Mouse (Mus musculus) layer of hippocampus, postnatal 10 days (tissue): Measurements from ENCODE around the gene Pip5k1c. TPM values are rescaled to one million over a fixed set of nuclear protein-coding genes. Genes with fewer than 3 reads are reported as not detected.

Experiments
- DNase-seq, 2 experiments: peaks; one replicate each; pipeline ENCODE4 v3.0.0; 2021; ENCODE audit warnings: low spot score in 2 of 2
- microRNA-seq, 2 experiments: library from miRNA; unstranded; fragments of <30 nt; microRNA quantifications; one replicate each; pipeline ENCODE4 v1.2.0; 2021
- total RNA-seq, 2 experiments: library from RNA; stranded (reverse); gene quantifications; 2 replicates each; pipeline ENCODE4 v1.2.3; 2021

Gene Pip5k1c
- total RNA-seq, 2 experiments from 2014 or later: 305 to 311 TPM

GRCm38 (mm10) chr10:81365672-81366476 is 73.1 kb downstream of the Pip5k1c start, which contains the start of gene 4930404N11Rik:
4930404N11Rik (minus strand) TSS chr10:81365816.
- no peak for DNase-seq

- no peak for DNase-seq
These were observed 73.9 kb downstream of the Pip5k1c start for GRCm38 (mm10) chr10:81366477-81367206.

GRCm38 (mm10) chr10:81367207-81367495 is 74.4 kb downstream of the Pip5k1c start:
- DNase-seq: no peak

Small RNA genes within 50 kb of the gene (microRNA-seq; reads per million reads assigned to microRNA genes)
- gene Mir3057: 39.1 to 42.3 reads per million in 2 experiments

Other genes starting within 250 kb of the Pip5k1c start
- gene Sgta, start 232.8 kb upstream of the Pip5k1c start, total RNA-seq: 100 to 1,000 TPM; 176 to 186 TPM
- 10 to 100 TPM; 56.3 to 57.6 TPM for gene Thop1, start 222.9 kb upstream of the Pip5k1c start, total RNA-seq
- under 1 TPM; 0.41 to 0.45 TPM for gene Creb3l3, start 194.1 kb upstream of the Pip5k1c start, total RNA-seq
- gene Map2k2, start 187.0 kb upstream of the Pip5k1c start, total RNA-seq: 100 to 1,000 TPM; 139 to 150 TPM
- gene Zbtb7a, start 157.7 kb upstream of the Pip5k1c start, total RNA-seq: 10 to 100 TPM; 38.4 to 45.2 TPM
- gene Pias4, start 125.0 kb upstream of the Pip5k1c start, total RNA-seq: 10 to 100 TPM; 26.7 to 29.7 TPM
- gene Eef2, start 116.3 kb upstream of the Pip5k1c start, total RNA-seq: 1,000 to 10,000 TPM; 1,075 to 1,131 TPM
- gene Dapk3, start 110.0 kb upstream of the Pip5k1c start, total RNA-seq: 10 to 100 TPM; 66.1 to 67.9 TPM
- gene 4930442H23Rik, start 109.1 kb upstream of the Pip5k1c start, total RNA-seq: not detected
- gene Nmrk2, start 90.9 kb upstream of the Pip5k1c start, total RNA-seq: under 1 TPM in 1 of 2 experiments, not detected in 1; 0.18 TPM
- gene Atcay, start 62.1 kb upstream of the Pip5k1c start, total RNA-seq: 100 to 1,000 TPM; 170 to 177 TPM
- gene Zfr2, start 59.8 kb upstream of the Pip5k1c start, total RNA-seq: 10 to 100 TPM; 58.0 to 66.8 TPM
- 100 to 1,000 TPM; 222 to 266 TPM for gene Matk, start 40.0 kb upstream of the Pip5k1c start, total RNA-seq
- 10 to 100 TPM; 36.1 to 42.5 TPM for gene Mrpl54, start 26.0 kb upstream of the Pip5k1c start, total RNA-seq
- gene Apba3, start 26.0 kb upstream of the Pip5k1c start, total RNA-seq: 10 to 100 TPM; 31.3 to 37.4 TPM
- gene Tjp3, start 1.4 kb upstream of the Pip5k1c start, total RNA-seq: 1 to 10 TPM; 1.4 to 2.3 TPM
- gene Cactin, start 28.1 kb downstream of the Pip5k1c start, total RNA-seq: 10 to 100 TPM; 24.7 to 25.6 TPM
- gene Tbxa2r, start 35.8 kb downstream of the Pip5k1c start, total RNA-seq: 1 to 10 TPM; 1.9 to 2.9 TPM
- 1 to 10 TPM in 1 of 2 experiments, under 1 TPM in 1; 0.94 to 1.2 TPM for gene Gipc3, start 50.3 kb downstream of the Pip5k1c start, total RNA-seq
- gene Hmg20b, start 57.5 kb downstream of the Pip5k1c start, total RNA-seq: 10 to 100 TPM; 25.1 to 30.9 TPM
- gene Mfsd12, start 64.5 kb downstream of the Pip5k1c start, total RNA-seq: 10 to 100 TPM; 37.0 to 40.8 TPM
- under 1 TPM; 0.57 to 0.74 TPM for gene 4930404N11Rik, start 72.9 kb downstream of the Pip5k1c start, total RNA-seq
- 10 to 100 TPM; 81.2 to 85.2 TPM for gene Fzr1, start 85.6 kb downstream of the Pip5k1c start, total RNA-seq
- 10 to 100 TPM; 72.0 to 77.3 TPM for gene Dohh, start 91.5 kb downstream of the Pip5k1c start, total RNA-seq
- gene Gm48551, start 91.5 kb downstream of the Pip5k1c start, total RNA-seq: 1 to 10 TPM; 2.3 to 4.5 TPM
- 1 to 10 TPM; 1.1 to 3.5 TPM for gene Gm48552, start 96.0 kb downstream of the Pip5k1c start, total RNA-seq
- 1 to 10 TPM; 2.6 to 3.0 TPM for gene Smim24, start 100.1 kb downstream of the Pip5k1c start, total RNA-seq
- gene Nfic, start 162.7 kb downstream of the Pip5k1c start, total RNA-seq: 10 to 100 TPM; 51.2 to 55.8 TPM
- 100 to 1,000 TPM; 259 to 261 TPM for gene Celf5, start 189.7 kb downstream of the Pip5k1c start, total RNA-seq
- 100 to 1,000 TPM in 1 of 2 experiments, 10 to 100 TPM in 1; 89.3 to 116 TPM for gene Ncln, start 203.4 kb downstream of the Pip5k1c start, total RNA-seq
- gene S1pr4, start 207.2 kb downstream of the Pip5k1c start, total RNA-seq: under 1 TPM in 1 of 2 experiments, not detected in 1; 0.30 TPM
- 1 to 10 TPM; 1.9 to 3.2 TPM for gene Gna15, start 231.3 kb downstream of the Pip5k1c start, total RNA-seq